Mouse (Mus musculus) thymus, adult 2 months (tissue): ENCODE measurements around the gene Ano9. TPM values are rescaled to one million over a fixed set of nuclear protein-coding genes. Genes with fewer than 3 reads are reported as not detected.
A peak's percentile ranks its signal among the peaks of the same experiment; 100 is the strongest.

ENCODE experiments used
- DNase-seq: peaks from one replicate; pipeline ENCODE4 v3.0.0; 2021
- H3K27ac ChIP-seq: fragments of 200-500 bp; 2 replicates; pipeline ENCODE4 v1.5.1; 2012; ENCODE audit warnings: low read length, control low read depth; ENCODE audit not compliant: control insufficient read depth, insufficient read depth
- H3K27me3 ChIP-seq: fragments of 200-500 bp; 2 replicates; pipeline ENCODE4 v1.6.1; 2012; ENCODE audit warnings: mild to moderate bottlenecking, low read length, moderate library complexity, mixed read lengths; ENCODE audit not compliant: control insufficient read depth, insufficient read depth
- H3K36me3 ChIP-seq: fragments of 200-500 bp; 2 replicates; pipeline ENCODE4 v1.6.1; 2012; ENCODE audit warnings: mild to moderate bottlenecking, low read length, moderate library complexity; ENCODE audit not compliant: control insufficient read depth, insufficient read depth
- H3K4me1 ChIP-seq: fragments of 200-500 bp; replicated peaks from 2 replicates; pipeline ENCODE4 v1.6.1; 2012; ENCODE audit warnings: low read length; ENCODE audit not compliant: control insufficient read depth, insufficient read depth
- H3K4me3 ChIP-seq: fragments of 200-500 bp; 2 replicates; pipeline ENCODE4 v1.5.1; 2012; ENCODE audit warnings: mild to moderate bottlenecking, low read length, control low read depth, moderate library complexity; ENCODE audit not compliant: control insufficient read depth, insufficient read depth
- CTCF ChIP-seq: fragments of 200-500 bp; IDR thresholded peaks from 2 replicates; pipeline ENCODE4 v1.5.1; 2012; ENCODE audit warnings: mild to moderate bottlenecking, control low read depth, low read length, moderate library complexity, borderline replicate concordance; ENCODE audit not compliant: control insufficient read depth, poor library complexity, insufficient read depth; ENCODE audit errors: extremely low read depth
- POLR2A ChIP-seq: fragments of 200-500 bp; IDR thresholded peaks from 2 replicates; pipeline ENCODE4 v1.6.1; 2012; ENCODE audit warnings: mild to moderate bottlenecking, low read length, control low read depth, moderate library complexity; ENCODE audit not compliant: control insufficient read depth, poor library complexity, insufficient read depth; ENCODE audit errors: extremely low read depth
- WGBS: fragments of 180-500 bp; shearing (Covaris S2); methylation state at CpG from one replicate; pipeline ENCODE4 v1.1.7; 2018; 5-methylcytosine and 5-hydroxymethylcytosine counted together
- polyA plus RNA-seq: library from polyadenylated mRNA; depleted of rRNA; stranded (reverse); fragments of >200 nt; gene quantifications from 2 replicates; pipeline ENCODE4 v1.2.3, GENCODE M21; 2012

The Ano9 gene
- polyA plus RNA-seq, 1 experiment = 2.9 TPM

DNA sequence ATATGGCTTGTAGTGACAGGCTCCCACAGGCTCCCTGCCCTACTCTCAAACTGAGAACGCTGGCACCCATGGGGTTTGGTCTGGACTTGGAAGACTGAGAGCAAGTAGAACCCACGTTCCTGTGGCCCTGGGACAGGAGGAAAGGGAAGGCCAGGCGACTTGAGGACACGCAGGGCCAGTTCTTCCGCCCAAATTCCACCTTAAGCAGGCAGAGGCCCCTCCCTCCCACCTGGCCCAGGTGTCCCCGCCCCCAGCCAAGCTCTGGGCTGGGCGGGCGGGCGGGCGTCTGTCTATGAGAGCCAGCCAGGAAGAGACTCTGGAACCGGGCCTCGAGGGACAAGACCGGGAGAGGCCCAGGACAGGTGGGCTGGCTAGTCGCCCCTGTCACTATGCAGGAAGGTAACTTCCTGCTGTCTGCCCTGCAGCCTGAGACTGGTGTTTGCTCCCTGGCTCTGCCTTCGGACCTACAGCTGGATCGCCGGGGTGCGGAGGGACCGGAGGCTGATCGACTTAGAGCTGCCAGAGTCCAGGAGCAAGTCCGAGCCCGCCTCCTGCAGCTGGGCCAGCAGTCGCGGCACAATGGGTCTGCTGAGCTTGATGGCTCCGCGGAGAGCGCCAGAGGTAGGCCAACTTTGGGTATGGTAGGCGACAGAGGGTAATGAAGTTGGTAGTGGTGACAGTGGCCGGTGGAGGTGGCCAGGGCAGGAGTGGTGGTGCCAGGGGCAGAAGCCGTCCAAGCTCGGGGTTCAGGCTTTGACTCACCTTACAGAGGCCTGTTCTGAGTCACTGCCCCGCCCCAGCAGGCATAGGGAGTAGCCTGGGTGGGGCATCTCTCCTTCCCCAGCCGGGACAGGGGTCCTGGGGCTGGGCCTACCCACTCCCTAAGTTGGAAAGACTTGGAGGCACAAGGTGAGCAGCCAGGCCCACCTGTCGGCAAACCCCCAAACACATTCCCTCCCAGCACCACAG is 37.8 kb downstream of the Ano9 start:
- H3K27ac ChIP-seq = no peak overlapping the region
- H3K36me3 ChIP-seq = no peaks in the 10 kb centered on the region
- no peak for DNase-seq
- H3K4me3 ChIP-seq = 0 out of 2 replicates have a peak overlapping the region, but pooled peaks have one; percentile 2
- WGBS = 86% methylated on average over 34 of the region's 34 CpGs
- no peaks in the 10 kb centered on the region for H3K4me1 ChIP-seq
- TF ChIP-seq CTCF = no peak
- TF ChIP-seq POLR2A = no peak
- H3K27me3 ChIP-seq = no peaks in the 10 kb centered on the region

DNA sequence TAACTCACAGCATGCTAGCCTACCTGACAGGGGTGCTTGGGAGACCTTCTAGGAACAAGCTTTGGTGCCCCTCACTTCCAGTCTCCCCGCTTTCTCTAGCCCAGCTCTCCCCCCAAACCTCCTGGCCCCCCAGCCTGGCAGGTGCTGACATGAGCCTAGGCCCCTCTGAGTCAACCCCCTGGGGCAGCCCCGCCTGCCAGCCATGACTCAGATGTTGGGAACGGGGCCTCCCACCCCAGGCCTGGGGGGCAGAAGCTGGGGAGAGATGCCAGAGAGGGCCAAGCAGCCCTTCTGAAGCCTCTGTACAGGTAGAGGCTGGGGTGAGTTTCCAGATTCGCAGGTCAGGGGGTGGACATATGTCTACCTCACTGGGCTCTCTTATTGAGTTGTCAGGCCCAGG is 38.7 kb downstream of the Ano9 start:
- H3K4me1 ChIP-seq = peaks cover 3% of the 10 kb centered on the region
- no peak overlapping the region for H3K4me3 ChIP-seq
- H3K36me3 ChIP-seq = no peaks in the 10 kb centered on the region
- no peaks in the 10 kb centered on the region for H3K27me3 ChIP-seq
- 93% methylated on average over 4 of the region's 4 CpGs for WGBS
- no peak for TF ChIP-seq POLR2A
- TF ChIP-seq CTCF = no peak
- DNase-seq = no peak
- H3K27ac ChIP-seq = no peak overlapping the region

DNA sequence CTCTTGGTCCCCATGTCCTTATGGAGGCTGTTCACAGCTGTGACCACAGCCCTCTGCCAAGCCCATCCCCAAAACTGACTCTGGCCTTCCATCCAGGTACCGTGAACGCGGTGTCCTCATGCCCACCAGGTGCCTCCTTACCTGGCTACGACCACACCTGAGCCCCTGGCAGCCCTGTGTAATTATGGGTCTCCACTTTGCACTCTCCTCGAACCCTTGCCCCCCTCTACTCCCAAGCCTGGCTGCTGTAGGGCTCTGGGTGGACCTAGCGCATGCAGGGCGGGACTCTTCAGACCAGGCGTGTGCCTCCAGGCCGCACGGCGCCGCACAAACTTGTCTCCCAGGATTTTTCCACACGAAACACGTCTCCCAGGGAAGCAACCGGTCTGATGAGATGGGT is 39.8 kb downstream of the Ano9 start, which contains the start of gene Pkp3:
TSS of gene Pkp3 (plus strand) at position 378 of the 400 bp plus-strand sequence.
- H3K27ac ChIP-seq = no peak within 1 kb of the TSS
- peaks cover 4% of the 10 kb centered on the region for H3K4me1 ChIP-seq
- no peaks in the 10 kb centered on the region for H3K36me3 ChIP-seq
- H3K4me3 ChIP-seq = no peak within 1 kb of the TSS
- 97% methylated on average over 15 of the region's 15 CpGs for WGBS
- no peaks in the 10 kb centered on the region for H3K27me3 ChIP-seq
- TF ChIP-seq POLR2A (no peak), CTCF (no peak)
- no peak for DNase-seq

DNA sequence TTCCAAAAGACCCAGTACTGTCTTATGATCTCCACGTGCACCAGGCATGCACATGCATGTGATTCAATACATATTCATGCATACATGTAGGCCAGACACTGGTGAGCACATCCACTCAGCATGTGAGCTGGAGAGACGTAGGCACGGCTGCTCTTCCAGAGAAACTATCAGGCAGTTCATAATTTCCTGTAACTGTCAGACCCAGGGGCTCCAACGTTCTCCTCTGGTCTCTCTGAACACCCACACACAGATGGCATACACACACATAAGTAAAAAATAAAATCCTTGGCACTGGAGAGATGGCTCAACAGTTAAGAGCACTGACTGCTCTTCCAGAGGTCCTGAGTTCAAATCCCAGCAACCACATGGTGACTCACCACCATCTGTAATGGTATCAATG is 43.8 kb downstream of the Ano9 start:
- WGBS = 72% methylated on average over 4 of the region's 4 CpGs
- no peak overlapping the region for H3K4me3 ChIP-seq
- peaks cover 7% of the 10 kb centered on the region for H3K27me3 ChIP-seq
- peaks cover 21% of the 10 kb centered on the region for H3K4me1 ChIP-seq
- no peak for DNase-seq
- TF ChIP-seq CTCF = no peak
- no peak for TF ChIP-seq POLR2A
- no peaks in the 10 kb centered on the region for H3K36me3 ChIP-seq
- H3K27ac ChIP-seq = no peak overlapping the region

DNA sequence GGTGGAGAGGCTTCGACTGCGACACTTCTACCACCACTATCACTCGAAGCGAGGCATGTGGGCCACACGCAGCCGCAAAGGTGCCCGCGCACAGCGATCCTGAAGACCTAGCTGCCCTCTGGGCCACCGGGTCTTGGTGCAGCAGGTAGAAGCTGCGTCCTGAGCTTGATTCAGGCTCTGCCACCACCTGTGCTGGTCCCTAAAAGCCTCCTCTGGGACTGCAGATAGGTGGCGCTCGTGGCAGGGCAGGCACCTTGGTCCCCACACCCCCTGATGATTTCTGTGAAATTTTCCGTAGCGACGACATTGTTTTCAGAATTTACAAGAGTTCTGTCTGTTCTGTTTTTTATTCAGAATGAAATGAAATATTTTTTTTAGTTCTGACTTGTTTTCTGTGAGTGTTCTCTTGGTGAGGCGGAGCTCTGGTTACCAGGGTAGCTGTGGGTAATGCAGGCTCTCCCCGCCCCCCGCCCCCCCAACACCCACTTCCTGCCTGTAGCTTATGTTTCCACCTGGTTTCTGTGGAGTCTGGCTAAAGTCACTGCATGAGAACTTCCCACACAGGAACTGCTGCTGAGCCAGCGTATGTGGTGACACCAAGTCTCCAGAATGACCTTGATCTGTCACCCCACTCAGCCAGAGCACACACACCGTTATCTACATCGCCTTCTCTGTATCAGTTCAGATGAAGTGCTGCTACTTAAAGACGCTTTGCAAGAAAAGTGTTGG is 45.4 kb downstream of the Ano9 start:
- Histone ChIP-seq H3K36me3 (no peaks in the 10 kb centered on the region), H3K4me1 (peaks cover 29% of the 10 kb centered on the region), H3K27ac (peak overlapping the region; percentile 61), H3K27me3 (peaks cover 7% of the 10 kb centered on the region), H3K4me3 (peak overlapping the region; percentile 17; the same call in 1 of the 2 replicates)
- no peak for TF ChIP-seq POLR2A
- TF ChIP-seq CTCF = peak; percentile 97
- peak; percentile 80 for DNase-seq
- 6% methylated on average over 23 of the region's 23 CpGs for WGBS

DNA sequence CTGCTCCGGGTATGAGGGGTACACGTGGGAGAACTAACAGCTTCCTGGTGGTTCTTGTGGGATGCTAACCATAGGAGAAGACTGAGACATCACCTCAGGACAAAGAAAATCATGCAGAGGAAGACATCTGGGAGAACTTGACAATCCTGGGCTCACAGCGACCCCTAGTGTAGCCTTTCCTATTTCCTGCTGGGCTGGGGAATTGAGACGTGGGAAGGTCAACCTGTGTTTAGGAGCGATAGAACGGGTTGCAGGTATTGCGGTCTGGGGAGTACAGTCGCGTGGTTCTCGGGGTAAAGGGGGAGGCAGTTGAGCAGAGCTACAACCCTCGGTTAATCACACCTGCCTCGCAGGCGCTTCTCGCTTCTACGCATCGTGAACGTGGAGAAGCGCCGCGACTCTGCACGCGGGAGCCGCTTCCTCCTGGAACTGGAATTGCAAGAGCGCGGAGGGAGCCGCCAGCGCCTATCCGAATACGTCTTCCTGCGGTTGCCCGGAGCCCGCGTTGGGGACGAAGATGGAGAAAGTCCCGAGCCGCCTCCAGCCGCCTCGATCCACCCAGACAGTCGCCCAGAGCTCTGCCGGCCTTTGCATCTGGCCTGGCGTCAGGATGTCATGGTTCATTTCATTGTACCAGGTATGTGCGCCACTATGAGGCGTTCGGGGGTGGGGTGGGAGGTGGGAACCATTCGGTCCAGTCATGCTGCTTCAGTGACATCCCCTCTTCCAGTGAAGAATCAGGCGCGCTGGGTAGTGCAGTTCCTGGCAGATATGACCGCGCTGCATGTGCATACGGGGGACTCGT is 47.3 kb downstream of the Ano9 start:
- H3K36me3 ChIP-seq = no peaks in the 10 kb centered on the region
- peaks cover 29% of the 10 kb centered on the region for H3K4me1 ChIP-seq
- peak; percentile 76 for DNase-seq
- H3K27ac ChIP-seq = no peak overlapping the region
- TF ChIP-seq CTCF (peak; percentile 61; the same call in 1 of the 2 replicates), POLR2A (no peak)
- WGBS = 5% methylated on average over 51 of the region's 51 CpGs
- H3K4me3 ChIP-seq = peak overlapping the region; percentile 35
- H3K27me3 ChIP-seq = peaks cover 7% of the 10 kb centered on the region
